Mouse (Mus musculus) testis, postnatal 14 days (tissue): ENCODE measurements around the gene Fam133b.
"Not testable (repeated sequence)": the region's sequence is repeated elsewhere in the genome, so short reads cannot be mapped to it uniquely, and the experiment has no call there.

Experiments
- DNase-seq: peaks from one replicate; pipeline ENCODE4 v3.0.0; 2021; ENCODE audit warnings: low spot score

Gene Fam133b

DNA sequence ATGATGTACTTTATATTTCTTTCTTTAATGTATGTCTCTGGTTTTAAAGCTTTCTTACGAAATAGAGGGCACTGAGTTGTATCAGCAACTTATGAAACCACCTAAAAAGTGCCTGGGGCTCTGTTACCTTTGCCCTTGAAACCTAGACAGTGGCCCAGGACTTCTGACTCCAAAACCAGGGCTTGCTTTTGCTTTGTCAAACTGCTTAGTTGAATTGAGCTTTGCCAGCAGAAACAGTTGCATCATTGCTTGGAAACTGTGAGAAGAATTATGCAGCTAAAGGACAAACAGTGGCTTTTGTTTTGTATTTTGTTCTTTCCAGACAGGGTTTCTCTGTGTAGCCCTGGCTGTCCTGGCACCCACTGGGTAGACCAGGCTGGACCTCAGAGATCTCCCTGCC is 56.7 kb downstream of the Fam133b start:
- DNase-seq: no peak

DNA sequence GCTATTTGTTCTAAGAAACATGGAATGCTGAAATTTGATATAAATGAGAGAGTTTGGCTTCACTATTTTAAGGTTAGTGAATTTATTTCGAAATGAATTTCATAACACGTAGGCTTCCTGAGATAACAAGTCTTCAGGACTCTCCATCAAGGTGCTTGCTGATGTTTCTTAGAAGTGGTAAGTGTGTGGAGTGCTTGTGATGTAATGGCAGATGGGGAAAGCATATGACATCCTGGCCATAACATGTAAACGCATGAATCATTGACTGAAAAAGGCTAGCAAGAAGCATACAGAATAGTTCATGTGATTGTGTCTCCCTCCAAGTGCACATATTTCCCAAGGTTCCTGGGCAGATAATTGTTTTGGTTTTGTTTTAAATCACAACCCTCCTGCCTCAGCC is 57.2 kb downstream of the Fam133b start:
- DNase-seq: no peak

DNA sequence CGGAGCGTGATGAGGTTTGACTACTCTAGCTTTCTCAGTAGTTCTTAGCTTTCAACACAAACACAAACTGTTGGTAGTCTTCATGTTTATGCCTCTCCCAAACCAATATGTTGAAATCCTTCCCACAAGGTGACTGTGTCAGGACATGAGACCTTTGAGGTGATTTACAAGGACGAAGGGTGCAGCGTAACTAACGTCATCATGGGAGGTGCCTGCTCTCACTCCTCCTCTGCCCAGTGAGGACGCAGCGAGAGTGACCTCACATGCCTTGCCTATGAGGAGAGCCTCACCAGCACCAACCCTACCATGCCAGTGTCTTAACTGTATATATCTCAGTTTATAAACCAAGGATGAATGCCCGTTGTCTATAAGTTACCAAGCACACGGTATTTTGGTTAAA is 63.5 kb downstream of the Fam133b start:
- no peak for DNase-seq

DNA sequence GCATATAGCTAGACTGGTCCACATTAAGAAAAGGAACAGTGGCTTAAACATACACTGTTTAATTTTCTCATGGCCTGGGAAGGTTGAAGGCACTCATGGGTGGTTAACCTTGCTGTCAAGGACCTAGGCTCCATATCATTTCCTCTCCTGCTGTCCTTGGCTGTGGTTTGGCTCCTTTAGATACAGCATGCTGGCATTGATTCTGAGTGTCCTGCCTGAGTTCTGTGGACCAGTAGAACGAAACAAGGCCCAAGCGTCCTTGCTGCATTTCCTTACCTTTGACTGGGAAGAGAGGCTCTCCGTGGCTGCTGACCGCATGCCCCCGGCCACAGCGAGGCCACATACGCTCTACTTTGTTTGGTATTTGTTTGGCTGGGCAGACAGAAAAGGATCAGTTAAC is 65.6 kb downstream of the Fam133b start:
- DNase-seq: no peak

DNA sequence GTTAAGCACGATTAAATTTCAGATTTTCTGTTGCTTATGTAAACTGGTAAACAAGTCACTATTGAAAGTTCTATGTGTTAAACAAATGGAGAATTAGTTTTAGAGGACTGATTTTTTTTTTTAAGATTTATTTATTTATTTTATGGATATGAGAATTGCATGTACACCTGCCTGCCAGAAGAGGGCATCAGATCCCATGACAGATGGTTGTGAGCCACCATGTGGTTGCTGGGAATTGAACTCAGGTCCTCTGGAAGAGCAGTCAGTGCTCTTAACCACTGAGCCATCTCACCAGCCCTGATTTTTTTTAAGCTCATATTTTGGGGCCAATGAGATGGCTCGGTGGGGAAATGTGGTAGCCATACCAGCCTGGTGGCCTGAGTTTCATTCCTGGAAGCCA is 68.2 kb downstream of the Fam133b start:
- not testable (repeated sequence) for DNase-seq
